Mouse (Mus musculus): ENCODE measurements around the gene Apba2.

The Apba2 gene

GRCm38 (mm10) chr7:64588636-64589389, 87.3 kb downstream of the Apba2 start:
- DNase-seq: no peak

GRCm38 (mm10) chr7:64595256-64595655, 93.8 kb downstream of the Apba2 start:
- no peak for DNase-seq

- no peak for DNase-seq
Measured at GRCm38 (mm10) chr7:64596652-64597051, 95.1 kb downstream of the Apba2 start.

GRCm38 (mm10) chr7:64609866-64610265, 108.4 kb downstream of the Apba2 start:
- DNase-seq: no peak

GRCm38 (mm10) chr7:64610875-64611274, 109.4 kb downstream of the Apba2 start:
- DNase-seq: no peak

GRCm38 (mm10) chr7:64619261-64619660, 117.8 kb downstream of the Apba2 start:
- DNase-seq: no peak

GRCm38 (mm10) chr7:64626494-64626893, 125.0 kb downstream of the Apba2 start:
- no peak for DNase-seq

GRCm38 (mm10) chr7:64627972-64628655, 126.6 kb downstream of the Apba2 start:
- no peak for DNase-seq

GRCm38 (mm10) chr7:64630697-64631096, 129.2 kb downstream of the Apba2 start:
- DNase-seq: no peak

GRCm38 (mm10) chr7:64631131-64631530, 129.6 kb downstream of the Apba2 start:
- no peak for DNase-seq

- peak; percentile 79 for DNase-seq
Measured at GRCm38 (mm10) chr7:64631781-64632351, 130.4 kb downstream of the Apba2 start.

GRCm38 (mm10) chr7:64633182-64633581, 131.7 kb downstream of the Apba2 start:
- DNase-seq: no peak

GRCm38 (mm10) chr7:64633916-64634315, 132.4 kb downstream of the Apba2 start:
- DNase-seq: no peak

GRCm38 (mm10) chr7:64634482-64634881, 133.0 kb downstream of the Apba2 start:
- DNase-seq: no peak

- DNase-seq: no peak
Measured at GRCm38 (mm10) chr7:64638922-64639321, 137.4 kb downstream of the Apba2 start.

- DNase-seq: no peak
Measured at GRCm38 (mm10) chr7:64640651-64641050, 139.1 kb downstream of the Apba2 start.

- DNase-seq: no peak
Measured at GRCm38 (mm10) chr7:64642903-64643302, 141.4 kb downstream of the Apba2 start.

GRCm38 (mm10) chr7:64645458-64645857, 144.0 kb downstream of the Apba2 start:
- no peak for DNase-seq

- DNase-seq: no peak
Measured at GRCm38 (mm10) chr7:64646046-64646445, 144.5 kb downstream of the Apba2 start.

- no peak for DNase-seq
Measured at GRCm38 (mm10) chr7:64648947-64649607, 147.6 kb downstream of the Apba2 start.

- no peak for DNase-seq
Measured at GRCm38 (mm10) chr7:64651963-64652362, 150.5 kb downstream of the Apba2 start.

- DNase-seq: no peak
Measured at GRCm38 (mm10) chr7:64656787-64657186, 155.3 kb downstream of the Apba2 start.

- no peak for DNase-seq
Measured at GRCm38 (mm10) chr7:64658914-64659313, 157.4 kb downstream of the Apba2 start.
